Mouse (Mus musculus): ENCODE results near the gene Tnfaip2. TPM values are rescaled to one million over a fixed set of nuclear protein-coding genes. Genes with fewer than 3 reads are reported as not detected.

Gene Tnfaip2
- polyA plus RNA-seq, 1 experiment from 2014 or later, result 0.79 TPM

DNA sequence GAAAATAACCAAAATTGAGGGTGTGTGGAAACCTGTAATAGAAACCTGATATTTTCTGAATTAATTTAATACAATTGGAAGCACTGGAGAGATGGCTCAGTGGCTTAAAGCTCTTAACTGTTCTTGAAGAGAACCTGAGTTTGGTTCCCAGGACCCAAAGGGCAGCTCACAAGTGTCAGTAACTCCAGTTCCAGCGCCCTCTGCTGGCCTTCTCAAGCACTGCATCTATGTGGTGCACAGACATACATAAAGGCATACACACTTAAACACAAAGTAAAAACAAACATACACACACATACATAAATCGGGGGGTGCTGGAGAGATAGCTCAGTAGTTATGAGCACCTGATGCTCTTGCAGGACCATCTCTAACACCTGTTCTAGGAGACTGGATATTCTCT is 54.8 kb downstream of the Tnfaip2 start:
- H3K4me1 ChIP-seq (ENCODE audit: control insufficient read depth, insufficient read depth, low read length), result peaks cover 2% of the 10 kb centered on the region; the same call in 1 of the 2 replicates
- no peak overlapping the region for H3K27ac ChIP-seq (ENCODE audit: low read length)
- H3K27me3 ChIP-seq (ENCODE audit: control insufficient read depth, insufficient read depth, low read depth, low read length), result no peaks in the 10 kb centered on the region
- H3K4me2 ChIP-seq (ENCODE audit: low read length), result no peak overlapping the region
- H3K36me3 ChIP-seq (ENCODE audit: control insufficient read depth, insufficient read depth, low read length), result no peaks in the 10 kb centered on the region
- H3K4me3 ChIP-seq (ENCODE audit: low read depth, low read length), result no peak overlapping the region
- no peak for ATAC-seq
- no peak overlapping the region for H3K9ac ChIP-seq (ENCODE audit: low read depth, low read length)
- H3K9me3 ChIP-seq (replicated peaks; ENCODE audit: control insufficient read depth, low read length, poor library complexity, severe bottlenecking), result no peaks in the 10 kb centered on the region
- WGBS, result 53% methylated on average over 2 of the region's 2 CpGs

- no peak overlapping the region for H3K4me2 ChIP-seq (ENCODE audit: low read length)
- H3K9ac ChIP-seq (ENCODE audit: low read depth, low read length), result no peak overlapping the region
- H3K27ac ChIP-seq (ENCODE audit: low read length), result no peak overlapping the region; the same call in 1 of the 2 replicates
- H3K9me3 ChIP-seq (replicated peaks; ENCODE audit: control insufficient read depth, low read length, poor library complexity, severe bottlenecking), result no peaks in the 10 kb centered on the region
- H3K4me3 ChIP-seq (ENCODE audit: low read depth, low read length), result no peak overlapping the region
- 56% methylated on average over 5 of the region's 5 CpGs for WGBS
- H3K4me1 ChIP-seq (ENCODE audit: control insufficient read depth, insufficient read depth, low read length), result peaks cover 2% of the 10 kb centered on the region; the same call in 1 of the 2 replicates
- no peaks in the 10 kb centered on the region for H3K36me3 ChIP-seq (ENCODE audit: control insufficient read depth, insufficient read depth, low read length)
- peak; percentile 58; the same call in 1 of the 2 replicates for ATAC-seq
- H3K27me3 ChIP-seq (ENCODE audit: control insufficient read depth, insufficient read depth, low read depth, low read length), result no peaks in the 10 kb centered on the region
These were observed 57.3 kb downstream of the Tnfaip2 start for GRCm38 (mm10) chr12:111499617-111500016.

DNA sequence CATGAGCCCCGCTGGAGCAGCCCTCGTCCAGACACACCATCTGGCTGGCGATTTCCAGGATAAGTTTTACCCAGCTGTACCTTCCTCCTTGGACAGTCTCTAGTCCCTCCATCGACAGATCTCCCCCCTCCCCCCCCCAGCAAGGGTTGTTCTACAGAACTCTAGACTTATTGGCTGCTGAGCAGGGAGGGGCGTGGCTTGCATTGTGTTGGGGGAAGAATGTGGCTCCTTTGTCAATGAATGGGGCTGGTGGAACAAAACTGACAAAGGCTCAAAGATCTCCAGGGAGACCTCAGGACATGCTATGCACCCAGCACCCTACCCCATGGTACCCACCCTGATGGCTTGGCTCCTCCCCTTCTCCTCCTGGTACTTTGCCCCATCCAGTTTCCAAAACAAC is 58.5 kb downstream of the Tnfaip2 start:
- Histone ChIP-seq H3K4me1 (ENCODE audit: control insufficient read depth, insufficient read depth, low read length) (peaks cover 2% of the 10 kb centered on the region; the same call in 1 of the 2 replicates), H3K9ac (ENCODE audit: low read depth, low read length) (no peak overlapping the region), H3K4me2 (ENCODE audit: low read length) (peak overlapping the region; percentile 15; the same call in 1 of the 2 replicates), H3K9me3 (replicated peaks; ENCODE audit: control insufficient read depth, low read length, poor library complexity, severe bottlenecking) (no peaks in the 10 kb centered on the region), H3K27me3 (ENCODE audit: control insufficient read depth, insufficient read depth, low read depth, low read length) (no peaks in the 10 kb centered on the region), H3K36me3 (ENCODE audit: control insufficient read depth, insufficient read depth, low read length) (no peaks in the 10 kb centered on the region), H3K4me3 (ENCODE audit: low read depth, low read length) (no peak overlapping the region), H3K27ac (ENCODE audit: low read length) (peak overlapping the region; percentile 60)
- peak; percentile 37; the same call in 1 of the 2 replicates for ATAC-seq
- WGBS, result 9% methylated on average over 5 of the region's 5 CpGs

GRCm38 (mm10) chr12:111503063-111503567 is 60.8 kb downstream of the Tnfaip2 start:
- Histone ChIP-seq H3K4me3 (ENCODE audit: low read depth, low read length) (no peak overlapping the region), H3K4me2 (ENCODE audit: low read length) (no peak overlapping the region), H3K9me3 (replicated peaks; ENCODE audit: control insufficient read depth, low read length, poor library complexity, severe bottlenecking) (no peaks in the 10 kb centered on the region), H3K27me3 (ENCODE audit: control insufficient read depth, insufficient read depth, low read depth, low read length) (no peaks in the 10 kb centered on the region), H3K36me3 (ENCODE audit: control insufficient read depth, insufficient read depth, low read length) (no peaks in the 10 kb centered on the region), H3K4me1 (ENCODE audit: control insufficient read depth, insufficient read depth, low read length) (peaks cover 2% of the 10 kb centered on the region; the same call in 1 of the 2 replicates), H3K27ac (ENCODE audit: low read length) (no peak overlapping the region), H3K9ac (ENCODE audit: low read depth, low read length) (no peak overlapping the region)
- WGBS, result 90% methylated on average over 12 of the region's 12 CpGs
- no peak for ATAC-seq

DNA sequence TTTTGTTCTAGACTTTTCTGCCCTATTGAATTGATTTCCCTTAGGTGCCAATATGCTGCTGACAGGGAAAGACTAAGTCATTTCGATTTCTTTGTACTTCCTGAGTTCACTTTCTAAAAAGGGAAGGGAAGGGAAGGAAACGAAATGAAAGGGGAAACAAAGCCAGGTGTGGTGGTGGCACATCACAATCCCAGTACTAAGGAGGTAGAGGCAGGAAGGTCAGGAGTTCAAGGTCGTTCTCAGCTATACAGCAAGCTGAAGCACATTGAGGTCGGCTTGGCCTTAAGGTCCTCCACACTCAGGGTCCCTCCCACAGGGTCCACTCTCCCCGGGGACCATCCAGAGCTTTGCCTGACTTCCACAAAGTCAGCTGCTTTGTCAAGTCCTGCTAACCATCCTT is 61.3 kb downstream of the Tnfaip2 start:
- Histone ChIP-seq H3K36me3 (ENCODE audit: control insufficient read depth, insufficient read depth, low read length) (no peaks in the 10 kb centered on the region), H3K9me3 (replicated peaks; ENCODE audit: control insufficient read depth, low read length, poor library complexity, severe bottlenecking) (no peaks in the 10 kb centered on the region), H3K27me3 (ENCODE audit: control insufficient read depth, insufficient read depth, low read depth, low read length) (no peaks in the 10 kb centered on the region), H3K9ac (ENCODE audit: low read depth, low read length) (no peak overlapping the region), H3K4me3 (ENCODE audit: low read depth, low read length) (no peak overlapping the region), H3K4me2 (ENCODE audit: low read length) (no peak overlapping the region; the same call in 1 of the 2 replicates), H3K27ac (ENCODE audit: low read length) (no peak overlapping the region), H3K4me1 (ENCODE audit: control insufficient read depth, insufficient read depth, low read length) (peaks cover 2% of the 10 kb centered on the region; the same call in 1 of the 2 replicates)
- WGBS, result 80% methylated on average over 5 of the region's 5 CpGs
- no peak for ATAC-seq

Other genes starting within 250 kb of the Tnfaip2 start
- 16.4 and 29.5 TPM in 2 replicates for gene Amn, start 171.4 kb upstream of the Tnfaip2 start, polyA plus RNA-seq (2015; fragmentation: Nextera tagmentation; extraction: Ambion mirVana)
- gene Cdc42bpb, start 64.8 kb upstream of the Tnfaip2 start, polyA plus RNA-seq (2015; fragmentation: Nextera tagmentation; extraction: Ambion mirVana), result 39.9 and 40.2 TPM in 2 replicates
- 4.9 and 7.0 TPM in 2 replicates for gene Lbhd2, start 35.7 kb upstream of the Tnfaip2 start, polyA plus RNA-seq (2015; fragmentation: Nextera tagmentation; extraction: Ambion mirVana)
- 2.0 and 2.1 TPM in 2 replicates for gene Exoc3l4, start 25.5 kb upstream of the Tnfaip2 start, polyA plus RNA-seq (2015; fragmentation: Nextera tagmentation; extraction: Ambion mirVana)
- gene Gm266, start 43.4 kb downstream of the Tnfaip2 start, polyA plus RNA-seq (2015; fragmentation: Nextera tagmentation; extraction: Ambion mirVana), result 1.0 and 3.1 TPM in 2 replicates
- gene Eif5, start 95.5 kb downstream of the Tnfaip2 start, polyA plus RNA-seq (2015; fragmentation: Nextera tagmentation; extraction: Ambion mirVana), result 502 and 561 TPM in 2 replicates
- gene Mark3, start 132.1 kb downstream of the Tnfaip2 start, polyA plus RNA-seq (2015; fragmentation: Nextera tagmentation; extraction: Ambion mirVana), result 39.9 and 45.5 TPM in 2 replicates
- 1,397 and 1,482 TPM in 2 replicates for gene Ckb, start 229.9 kb downstream of the Tnfaip2 start, polyA plus RNA-seq (2015; fragmentation: Nextera tagmentation; extraction: Ambion mirVana)
- gene Trmt61a, start 235.6 kb downstream of the Tnfaip2 start, polyA plus RNA-seq (2015; fragmentation: Nextera tagmentation; extraction: Ambion mirVana), result 9.8 and 10.4 TPM in 2 replicates